Mouse (Mus musculus): ENCODE data around the gene Ppip5k1. TPM values are rescaled to one million over a fixed set of nuclear protein-coding genes. Genes with fewer than 3 reads are reported as not detected.
A peak's percentile ranks its signal among the peaks of the same experiment; 100 is the strongest.

Gene Ppip5k1
- polyA plus RNA-seq, 1 experiment from 2014 or later = 11.4 TPM

GRCm38 (mm10) chr2:121363656-121364055 lies 8.5 kb upstream of the Ppip5k1 start:
- no peaks in the 10 kb centered on the region for H3K27me3 ChIP-seq (ENCODE audit: control insufficient read depth, insufficient read depth, low read length)
- H3K27ac ChIP-seq (ENCODE audit: low read depth, low read length) = no peak overlapping the region
- no peak for ATAC-seq (ENCODE audit: insufficient read depth, low FRiP score, low TSS enrichment)
- H3K9me3 ChIP-seq (ENCODE audit: control insufficient read depth, low read length) = no peaks in the 10 kb centered on the region
- H3K36me3 ChIP-seq (ENCODE audit: control insufficient read depth, insufficient read depth, low read length) = no peaks in the 10 kb centered on the region
- H3K4me1 ChIP-seq (ENCODE audit: control insufficient read depth, insufficient read depth, low read length) = 0 out of 2 replicates have a peak, but pooled peaks cover under 1% of the 10 kb centered on the region
- H3K4me2 ChIP-seq (ENCODE audit: low read depth) = no peak overlapping the region
- DNase-seq (ENCODE audit: low spot score) = no peak
- no peak overlapping the region for H3K9ac ChIP-seq (ENCODE audit: low read length)
- WGBS = 90% methylated on average over 3 of the region's 3 CpGs
- H3K4me3 ChIP-seq (ENCODE audit: low read depth, low read length) = no peak overlapping the region

- no peak for ATAC-seq (ENCODE audit: insufficient read depth, low FRiP score, low TSS enrichment)
- Histone ChIP-seq H3K9ac (ENCODE audit: low read length) (no peak overlapping the region), H3K27ac (ENCODE audit: low read depth, low read length) (no peak overlapping the region), H3K27me3 (ENCODE audit: control insufficient read depth, insufficient read depth, low read length) (peaks cover 4% of the 10 kb centered on the region; the same call in 1 of the 2 replicates), H3K4me2 (ENCODE audit: low read depth) (no peak overlapping the region), H3K36me3 (ENCODE audit: control insufficient read depth, insufficient read depth, low read length) (no peaks in the 10 kb centered on the region), H3K4me3 (ENCODE audit: low read depth, low read length) (no peak overlapping the region), H3K9me3 (ENCODE audit: control insufficient read depth, low read length) (no peaks in the 10 kb centered on the region), H3K4me1 (ENCODE audit: control insufficient read depth, insufficient read depth, low read length) (0 out of 2 replicates have a peak, but pooled peaks cover 6% of the 10 kb centered on the region)
- 67% methylated on average over 4 of the region's 4 CpGs for WGBS
- no peak for DNase-seq (ENCODE audit: low spot score)
Observed at GRCm38 (mm10) chr2:121359461-121359860, 4.3 kb upstream of the Ppip5k1 start.

GRCm38 (mm10) chr2:121358381-121358780 lies 3.2 kb upstream of the Ppip5k1 start:
- Histone ChIP-seq H3K4me1 (ENCODE audit: control insufficient read depth, insufficient read depth, low read length) (0 out of 2 replicates have a peak, but pooled peaks cover 6% of the 10 kb centered on the region), H3K27me3 (ENCODE audit: control insufficient read depth, insufficient read depth, low read length) (peaks cover 4% of the 10 kb centered on the region; the same call in 1 of the 2 replicates), H3K9me3 (ENCODE audit: control insufficient read depth, low read length) (no peaks in the 10 kb centered on the region), H3K9ac (ENCODE audit: low read length) (peak overlapping the region; percentile 33; the same call in 1 of the 2 replicates), H3K4me3 (ENCODE audit: low read depth, low read length) (peak overlapping the region; percentile 30), H3K27ac (ENCODE audit: low read depth, low read length) (no peak overlapping the region), H3K4me2 (ENCODE audit: low read depth) (peak overlapping the region; percentile 49), H3K36me3 (ENCODE audit: control insufficient read depth, insufficient read depth, low read length) (no peaks in the 10 kb centered on the region)
- WGBS = 0% methylated on average over 16 of the region's 16 CpGs
- peak; percentile 32 for DNase-seq (ENCODE audit: low spot score)
- no peak for ATAC-seq (ENCODE audit: insufficient read depth, low FRiP score, low TSS enrichment)

- WGBS = 7% methylated on average over 4 of the region's 4 CpGs
- no peak for DNase-seq (ENCODE audit: low spot score)
Observed at GRCm38 (mm10) chr2:121357961-121358360, 2.8 kb upstream of the Ppip5k1 start.

GRCm38 (mm10) chr2:121357494-121357893 lies 2.3 kb upstream of the Ppip5k1 start, which contains the start of gene Ckmt1:
Gene Ckmt1, plus strand, starts transcription at chr2:121357714.
- Histone ChIP-seq H3K27me3 (ENCODE audit: control insufficient read depth, insufficient read depth, low read length) (peaks cover 4% of the 10 kb centered on the region; the same call in 1 of the 2 replicates), H3K4me1 (ENCODE audit: control insufficient read depth, insufficient read depth, low read length) (0 out of 2 replicates have a peak, but pooled peaks cover 6% of the 10 kb centered on the region), H3K27ac (ENCODE audit: low read depth, low read length) (no peak within 1 kb of the TSS), H3K36me3 (ENCODE audit: control insufficient read depth, insufficient read depth, low read length) (no peaks in the 10 kb centered on the region), H3K9me3 (ENCODE audit: control insufficient read depth, low read length) (no peaks in the 10 kb centered on the region), H3K4me2 (ENCODE audit: low read depth) (peak within 1 kb of the TSS; percentile 49), H3K4me3 (ENCODE audit: low read depth, low read length) (peak within 1 kb of the TSS; percentile 30), H3K9ac (ENCODE audit: low read length) (peak within 1 kb of the TSS; percentile 33; the same call in 1 of the 2 replicates)
- DNase-seq (ENCODE audit: low spot score) (no peak), ATAC-seq (ENCODE audit: insufficient read depth, low FRiP score, low TSS enrichment) (no peak)
- 71% methylated on average over 5 of the region's 5 CpGs for WGBS

More at GRCm38 (mm10) chr2:121357961-121358360, 2.8 kb upstream of the Ppip5k1 start:
- ATAC-seq (ENCODE audit: insufficient read depth, low FRiP score, low TSS enrichment) = no peak
- Histone ChIP-seq H3K27me3 (ENCODE audit: control insufficient read depth, insufficient read depth, low read length) (peaks cover 4% of the 10 kb centered on the region; the same call in 1 of the 2 replicates), H3K4me1 (ENCODE audit: control insufficient read depth, insufficient read depth, low read length) (0 out of 2 replicates have a peak, but pooled peaks cover 6% of the 10 kb centered on the region), H3K9ac (ENCODE audit: low read length) (no peak overlapping the region), H3K4me2 (ENCODE audit: low read depth) (peak overlapping the region; percentile 49), H3K4me3 (ENCODE audit: low read depth, low read length) (peak overlapping the region; percentile 30; the same call in 1 of the 2 replicates), H3K9me3 (ENCODE audit: control insufficient read depth, low read length) (no peaks in the 10 kb centered on the region), H3K36me3 (ENCODE audit: control insufficient read depth, insufficient read depth, low read length) (no peaks in the 10 kb centered on the region), H3K27ac (ENCODE audit: low read depth, low read length) (no peak overlapping the region)

GRCm38 (mm10) chr2:121354378-121354777 lies 818 bp downstream of the Ppip5k1 start:
- no peaks in the 10 kb centered on the region for H3K9me3 ChIP-seq (ENCODE audit: control insufficient read depth, low read length)
- H3K9ac ChIP-seq (ENCODE audit: low read length) = peak overlapping the region; percentile 78
- H3K4me1 ChIP-seq (ENCODE audit: control insufficient read depth, insufficient read depth, low read length) = 0 out of 2 replicates have a peak, but pooled peaks cover 6% of the 10 kb centered on the region
- peak overlapping the region; percentile 65; the same call in 1 of the 2 replicates for H3K27ac ChIP-seq (ENCODE audit: low read depth, low read length)
- DNase-seq (ENCODE audit: low spot score) (no peak), ATAC-seq (ENCODE audit: insufficient read depth, low FRiP score, low TSS enrichment) (no peak)
- H3K36me3 ChIP-seq (ENCODE audit: control insufficient read depth, insufficient read depth, low read length) = no peaks in the 10 kb centered on the region
- peaks cover 4% of the 10 kb centered on the region; the same call in 1 of the 2 replicates for H3K27me3 ChIP-seq (ENCODE audit: control insufficient read depth, insufficient read depth, low read length)
- H3K4me2 ChIP-seq (ENCODE audit: low read depth) = peak overlapping the region; percentile 67
- WGBS = 5% methylated on average over 6 of the region's 6 CpGs
- H3K4me3 ChIP-seq (ENCODE audit: low read depth, low read length) = peak overlapping the region; percentile 61

GRCm38 (mm10) chr2:121353156-121353555 lies 2.0 kb downstream of the Ppip5k1 start:
- Histone ChIP-seq H3K9me3 (ENCODE audit: control insufficient read depth, low read length) (no peaks in the 10 kb centered on the region), H3K27me3 (ENCODE audit: control insufficient read depth, insufficient read depth, low read length) (peaks cover 4% of the 10 kb centered on the region; the same call in 1 of the 2 replicates), H3K9ac (ENCODE audit: low read length) (no peak overlapping the region), H3K4me2 (ENCODE audit: low read depth) (no peak overlapping the region), H3K4me1 (ENCODE audit: control insufficient read depth, insufficient read depth, low read length) (0 out of 2 replicates have a peak, but pooled peaks cover under 1% of the 10 kb centered on the region), H3K4me3 (ENCODE audit: low read depth, low read length) (no peak overlapping the region), H3K27ac (ENCODE audit: low read depth, low read length) (no peak overlapping the region), H3K36me3 (ENCODE audit: control insufficient read depth, insufficient read depth, low read length) (no peaks in the 10 kb centered on the region)
- no peak for DNase-seq (ENCODE audit: low spot score)
- WGBS = 78% methylated on average over 8 of the region's 8 CpGs
- no peak for ATAC-seq (ENCODE audit: insufficient read depth, low FRiP score, low TSS enrichment)

GRCm38 (mm10) chr2:121339057-121339456 lies 16.1 kb downstream of the Ppip5k1 start:
- Histone ChIP-seq H3K4me1 (ENCODE audit: control insufficient read depth, insufficient read depth, low read length) (no peaks in the 10 kb centered on the region), H3K27me3 (ENCODE audit: control insufficient read depth, insufficient read depth, low read length) (no peaks in the 10 kb centered on the region), H3K9me3 (ENCODE audit: control insufficient read depth, low read length) (no peaks in the 10 kb centered on the region), H3K36me3 (ENCODE audit: control insufficient read depth, insufficient read depth, low read length) (no peaks in the 10 kb centered on the region), H3K4me2 (ENCODE audit: low read depth) (no peak overlapping the region), H3K4me3 (ENCODE audit: low read depth, low read length) (no peak overlapping the region), H3K9ac (ENCODE audit: low read length) (no peak overlapping the region), H3K27ac (ENCODE audit: low read depth, low read length) (no peak overlapping the region)
- DNase-seq (ENCODE audit: low spot score) (no peak), ATAC-seq (ENCODE audit: insufficient read depth, low FRiP score, low TSS enrichment) (no peak)

GRCm38 (mm10) chr2:121329492-121329891 lies 25.7 kb downstream of the Ppip5k1 start:
- no peak overlapping the region for H3K4me3 ChIP-seq (ENCODE audit: low read depth, low read length)
- H3K9me3 ChIP-seq (ENCODE audit: control insufficient read depth, low read length) = no peaks in the 10 kb centered on the region
- no peak overlapping the region for H3K4me2 ChIP-seq (ENCODE audit: low read depth)
- no peak overlapping the region for H3K9ac ChIP-seq (ENCODE audit: low read length)
- H3K4me1 ChIP-seq (ENCODE audit: control insufficient read depth, insufficient read depth, low read length) = no peaks in the 10 kb centered on the region
- H3K36me3 ChIP-seq (ENCODE audit: control insufficient read depth, insufficient read depth, low read length) = no peaks in the 10 kb centered on the region
- ATAC-seq (ENCODE audit: insufficient read depth, low FRiP score, low TSS enrichment) (no peak), DNase-seq (ENCODE audit: low spot score) (no peak)
- WGBS = 93% methylated on average over 2 of the region's 2 CpGs
- H3K27ac ChIP-seq (ENCODE audit: low read depth, low read length) = no peak overlapping the region
- no peaks in the 10 kb centered on the region for H3K27me3 ChIP-seq (ENCODE audit: control insufficient read depth, insufficient read depth, low read length)
